Mouse (Mus musculus) midbrain, postnatal 0 days (tissue): ENCODE measurements at regions not wholly inside any gene's neighbourhood (a gene's known extent, or its start where the extent isn't known, plus 50 kb on each side); places are given as distances from the start of the nearest gene placed in this dataset.

Experiments
- ATAC-seq: fragments of 200-750 bp; cut with Nextera tagmentation; 2 replicates; pipeline ENCODE4 v1.8.0; 2017; ENCODE audit warnings: moderate number of reproducible peaks, mild to moderate bottlenecking, moderate TSS enrichment, moderate library complexity; ENCODE audit not compliant: low FRiP score
- DNase-seq: peaks from one replicate; pipeline ENCODE4 v3.0.0-alpha.2; 2015; ENCODE audit warnings: low spot score
- H3K27ac ChIP-seq: fragments of 300-500 bp; sonication (generic); 2 replicates; pipeline ENCODE4 v1.5.1; 2014; ENCODE audit warnings: low read depth, mild to moderate bottlenecking, low read length, mixed read lengths
- H3K27me3 ChIP-seq: fragments of 300-500 bp; sonication (generic); 2 replicates; pipeline ENCODE4 v1.6.1; 2014; ENCODE audit warnings: low read length, control low read depth, mixed read lengths; ENCODE audit not compliant: insufficient read depth
- H3K36me3 ChIP-seq: fragments of 300-500 bp; sonication (generic); 2 replicates; pipeline ENCODE4 v1.6.1; 2014; ENCODE audit warnings: low read length, control low read depth, mixed read lengths; ENCODE audit not compliant: insufficient read depth
- H3K4me1 ChIP-seq: fragments of 300-500 bp; sonication (generic); 2 replicates; pipeline ENCODE4 v1.6.1; 2014; ENCODE audit warnings: mild to moderate bottlenecking, control low read depth, antibody characterized with exemption, low read length, mixed read lengths; ENCODE audit not compliant: insufficient read depth
- H3K4me2 ChIP-seq: fragments of 300-500 bp; sonication (generic); 2 replicates; pipeline ENCODE4 v1.6.1; 2014; ENCODE audit warnings: low read depth, mild to moderate bottlenecking, low read length, mixed read lengths; ENCODE audit not compliant: poor library complexity, severe bottlenecking
- H3K4me3 ChIP-seq: fragments of 300-500 bp; sonication (generic); 2 replicates; pipeline ENCODE4 v1.5.1; 2014; ENCODE audit warnings: low read depth, mild to moderate bottlenecking, low read length, moderate library complexity
- H3K9ac ChIP-seq: fragments of 300-500 bp; sonication (generic); replicated peaks from 2 replicates; pipeline ENCODE4 v1.6.1; 2014; ENCODE audit warnings: mild to moderate bottlenecking, low read length, moderate library complexity, mixed read lengths; ENCODE audit not compliant: poor library complexity, severe bottlenecking
- H3K9me3 ChIP-seq: fragments of 300-500 bp; sonication (generic); 2 replicates; pipeline ENCODE4 v1.6.1; 2016; ENCODE audit warnings: low read length, control low read depth
- CTCF ChIP-seq: IDR thresholded peaks from 2 replicates; pipeline ENCODE4 v1.5.1; 2016; ENCODE audit warnings: antibody characterized with exemption, mild to moderate bottlenecking
- WGBS: fragments of 180-500 bp; shearing (Covaris S2); extraction: QIAGEN DNeasy Blood & Tissue Kit; methylation state at CpG from one replicate; pipeline ENCODE4 v1.1.7; 2014; 5-methylcytosine and 5-hydroxymethylcytosine counted together

- no peak overlapping the region for H3K27ac ChIP-seq
- DNase-seq (no peak), ATAC-seq (no peak)
- H3K9ac ChIP-seq: no peak overlapping the region
- H3K4me1 ChIP-seq: no peaks in the 10 kb centered on the region
- TF ChIP-seq CTCF: no peak
- no peaks in the 10 kb centered on the region for H3K36me3 ChIP-seq
- H3K9me3 ChIP-seq: no peaks in the 10 kb centered on the region
- H3K27me3 ChIP-seq: no peaks in the 10 kb centered on the region
- H3K4me3 ChIP-seq: no peak overlapping the region
- 93% methylated on average over 2 of the region's 2 CpGs for WGBS
- no peak overlapping the region for H3K4me2 ChIP-seq
Measured at GRCm38 (mm10) chr12:7445238-7445637, 532.2 kb upstream of the Apob start.

GRCm38 (mm10) chr12:7450506-7450905, 526.9 kb upstream of the Apob start:
- TF ChIP-seq CTCF: no peak
- Histone ChIP-seq H3K36me3 (no peaks in the 10 kb centered on the region), H3K9ac (no peak overlapping the region), H3K27ac (no peak overlapping the region), H3K27me3 (no peaks in the 10 kb centered on the region), H3K4me2 (no peak overlapping the region), H3K9me3 (no peaks in the 10 kb centered on the region), H3K4me3 (no peak overlapping the region), H3K4me1 (no peaks in the 10 kb centered on the region)
- DNase-seq (peak; percentile 36), ATAC-seq (no peak)
- WGBS: 48% methylated on average over 2 of the region's 2 CpGs

- ATAC-seq: no peak
- TF ChIP-seq CTCF: no peak
- Histone ChIP-seq H3K9me3 (no peaks in the 10 kb centered on the region), H3K4me3 (no peak overlapping the region), H3K4me2 (no peak overlapping the region), H3K9ac (no peak overlapping the region), H3K36me3 (no peaks in the 10 kb centered on the region), H3K4me1 (no peaks in the 10 kb centered on the region), H3K27ac (no peak overlapping the region), H3K27me3 (no peaks in the 10 kb centered on the region)
- WGBS: 85% methylated on average over 5 of the region's 5 CpGs
- DNase-seq: no peak
Measured at GRCm38 (mm10) chr12:7457036-7457435, 520.4 kb upstream of the Apob start.

- Histone ChIP-seq H3K9me3 (no peaks in the 10 kb centered on the region), H3K9ac (no peak overlapping the region), H3K4me1 (no peaks in the 10 kb centered on the region), H3K27ac (no peak overlapping the region), H3K27me3 (no peaks in the 10 kb centered on the region), H3K4me2 (no peak overlapping the region), H3K36me3 (no peaks in the 10 kb centered on the region), H3K4me3 (no peak overlapping the region)
- no peak for TF ChIP-seq CTCF
- ATAC-seq (no peak), DNase-seq (peak; percentile 7)
- 58% methylated on average over 4 of the region's 4 CpGs for WGBS
Measured at GRCm38 (mm10) chr12:7457544-7457943, 519.9 kb upstream of the Apob start.

- no peak overlapping the region for H3K27ac ChIP-seq
- TF ChIP-seq CTCF: no peak
- no peaks in the 10 kb centered on the region for H3K27me3 ChIP-seq
- no peaks in the 10 kb centered on the region for H3K9me3 ChIP-seq
- no peaks in the 10 kb centered on the region for H3K36me3 ChIP-seq
- no peaks in the 10 kb centered on the region for H3K4me1 ChIP-seq
- WGBS: 7% methylated on average over 1 of the region's 1 CpGs
- no peak for ATAC-seq
- no peak for DNase-seq
- H3K9ac ChIP-seq: no peak overlapping the region
- no peak overlapping the region for H3K4me3 ChIP-seq
- no peak overlapping the region for H3K4me2 ChIP-seq
Measured at GRCm38 (mm10) chr12:7464947-7465346, 512.5 kb upstream of the Apob start.

GRCm38 (mm10) chr12:7512579-7513248, 464.7 kb upstream of the Apob start:
- 72% methylated on average over 12 of the region's 12 CpGs for WGBS
- H3K9ac ChIP-seq: no peak overlapping the region
- H3K27me3 ChIP-seq: no peaks in the 10 kb centered on the region
- no peak overlapping the region for H3K4me2 ChIP-seq
- H3K9me3 ChIP-seq: no peaks in the 10 kb centered on the region
- no peak overlapping the region for H3K27ac ChIP-seq
- TF ChIP-seq CTCF: no peak
- no peak for ATAC-seq
- no peak overlapping the region for H3K4me3 ChIP-seq
- no peaks in the 10 kb centered on the region for H3K4me1 ChIP-seq
- no peaks in the 10 kb centered on the region for H3K36me3 ChIP-seq
- no peak for DNase-seq
